Mouse (Mus musculus): Measurements from ENCODE around the gene Itgb5. TPM values are rescaled to one million over a fixed set of nuclear protein-coding genes. Genes with fewer than 3 reads are reported as not detected.

Itgb5 gene
- polyA plus RNA-seq, 1 experiment: 36.7 TPM

- no peak for DNase-seq (ENCODE audit: low read depth)
- TF ChIP-seq CTCF (IDR thresholded peaks at IDR 0.05; ENCODE audit: borderline replicate concordance, extremely low read depth, insufficient read depth, insufficient read length) (no peak), POLR2A (IDR thresholded peaks at IDR 0.05; ENCODE audit: borderline replicate concordance, extremely low read depth, insufficient read depth, insufficient read length, poor library complexity, severe bottlenecking) (no peak)
Measured at GRCm38 (mm10) chr16:33967283-33967640, 137.8 kb downstream of the Itgb5 start.

GRCm38 (mm10) chr16:33979855-33980254 lies 150.4 kb downstream of the Itgb5 start:
- TF ChIP-seq CTCF (IDR thresholded peaks at IDR 0.05; ENCODE audit: borderline replicate concordance, extremely low read depth, insufficient read depth, insufficient read length) (no peak), POLR2A (IDR thresholded peaks at IDR 0.05; ENCODE audit: borderline replicate concordance, extremely low read depth, insufficient read depth, insufficient read length, poor library complexity, severe bottlenecking) (no peak)
- DNase-seq (ENCODE audit: low read depth): no peak

- no peak for TF ChIP-seq CTCF (IDR thresholded peaks at IDR 0.05; ENCODE audit: borderline replicate concordance, extremely low read depth, insufficient read depth, insufficient read length)
- no peak for TF ChIP-seq POLR2A (IDR thresholded peaks at IDR 0.05; ENCODE audit: borderline replicate concordance, extremely low read depth, insufficient read depth, insufficient read length, poor library complexity, severe bottlenecking)
- no peak for DNase-seq (ENCODE audit: low read depth)
Measured at GRCm38 (mm10) chr16:33983712-33984111, 154.2 kb downstream of the Itgb5 start.

GRCm38 (mm10) chr16:33985372-33985771 lies 155.9 kb downstream of the Itgb5 start:
- TF ChIP-seq POLR2A (IDR thresholded peaks at IDR 0.05; ENCODE audit: borderline replicate concordance, extremely low read depth, insufficient read depth, insufficient read length, poor library complexity, severe bottlenecking) (no peak), CTCF (IDR thresholded peaks at IDR 0.05; ENCODE audit: borderline replicate concordance, extremely low read depth, insufficient read depth, insufficient read length) (no peak)
- no peak for DNase-seq (ENCODE audit: low read depth)

- TF ChIP-seq POLR2A (IDR thresholded peaks at IDR 0.05; ENCODE audit: borderline replicate concordance, extremely low read depth, insufficient read depth, insufficient read length, poor library complexity, severe bottlenecking) (no peak), CTCF (IDR thresholded peaks at IDR 0.05; ENCODE audit: borderline replicate concordance, extremely low read depth, insufficient read depth, insufficient read length) (no peak)
- DNase-seq (ENCODE audit: low read depth): no peak
Measured at GRCm38 (mm10) chr16:33986993-33987392, 157.5 kb downstream of the Itgb5 start.

- TF ChIP-seq POLR2A (IDR thresholded peaks at IDR 0.05; ENCODE audit: borderline replicate concordance, extremely low read depth, insufficient read depth, insufficient read length, poor library complexity, severe bottlenecking) (no peak), CTCF (IDR thresholded peaks at IDR 0.05; ENCODE audit: borderline replicate concordance, extremely low read depth, insufficient read depth, insufficient read length) (peak; percentile 76; the same call in 1 of the 2 replicates)
- DNase-seq (ENCODE audit: low read depth): peak; percentile 38
Measured at GRCm38 (mm10) chr16:33988358-33989012, 159.0 kb downstream of the Itgb5 start.

- TF ChIP-seq CTCF (IDR thresholded peaks at IDR 0.05; ENCODE audit: borderline replicate concordance, extremely low read depth, insufficient read depth, insufficient read length) (no peak), POLR2A (IDR thresholded peaks at IDR 0.05; ENCODE audit: borderline replicate concordance, extremely low read depth, insufficient read depth, insufficient read length, poor library complexity, severe bottlenecking) (no peak)
- no peak for DNase-seq (ENCODE audit: low read depth)
Measured at GRCm38 (mm10) chr16:33989106-33989505, 159.6 kb downstream of the Itgb5 start.

- no peak for TF ChIP-seq POLR2A (IDR thresholded peaks at IDR 0.05; ENCODE audit: borderline replicate concordance, extremely low read depth, insufficient read depth, insufficient read length, poor library complexity, severe bottlenecking)
- no peak for TF ChIP-seq CTCF (IDR thresholded peaks at IDR 0.05; ENCODE audit: borderline replicate concordance, extremely low read depth, insufficient read depth, insufficient read length)
Measured at GRCm38 (mm10) chr16:33990712-33991111, 161.2 kb downstream of the Itgb5 start.

GRCm38 (mm10) chr16:33994321-33994720 lies 164.9 kb downstream of the Itgb5 start:
- no peak for DNase-seq (ENCODE audit: low read depth)

More at GRCm38 (mm10) chr16:33990712-33991111, 161.2 kb downstream of the Itgb5 start:
- no peak for DNase-seq (ENCODE audit: low read depth)

GRCm38 (mm10) chr16:33995496-33995895 lies 166.0 kb downstream of the Itgb5 start:
- DNase-seq (ENCODE audit: low read depth): no peak
- TF ChIP-seq POLR2A (IDR thresholded peaks at IDR 0.05; ENCODE audit: borderline replicate concordance, extremely low read depth, insufficient read depth, insufficient read length, poor library complexity, severe bottlenecking): no peak
- TF ChIP-seq CTCF (IDR thresholded peaks at IDR 0.05; ENCODE audit: borderline replicate concordance, extremely low read depth, insufficient read depth, insufficient read length): no peak

More at GRCm38 (mm10) chr16:33994321-33994720, 164.9 kb downstream of the Itgb5 start:
- TF ChIP-seq POLR2A (IDR thresholded peaks at IDR 0.05; ENCODE audit: borderline replicate concordance, extremely low read depth, insufficient read depth, insufficient read length, poor library complexity, severe bottlenecking): no peak
- no peak for TF ChIP-seq CTCF (IDR thresholded peaks at IDR 0.05; ENCODE audit: borderline replicate concordance, extremely low read depth, insufficient read depth, insufficient read length)

- TF ChIP-seq POLR2A (IDR thresholded peaks at IDR 0.05; ENCODE audit: borderline replicate concordance, extremely low read depth, insufficient read depth, insufficient read length, poor library complexity, severe bottlenecking): no peak
- TF ChIP-seq CTCF (IDR thresholded peaks at IDR 0.05; ENCODE audit: borderline replicate concordance, extremely low read depth, insufficient read depth, insufficient read length): peak; percentile 82; the same call in 1 of the 2 replicates
- peak; percentile 73 for DNase-seq (ENCODE audit: low read depth)
Measured at GRCm38 (mm10) chr16:33996030-33996429, 166.6 kb downstream of the Itgb5 start.

GRCm38 (mm10) chr16:33998011-33998410 lies 168.5 kb downstream of the Itgb5 start:
- TF ChIP-seq POLR2A (IDR thresholded peaks at IDR 0.05; ENCODE audit: borderline replicate concordance, extremely low read depth, insufficient read depth, insufficient read length, poor library complexity, severe bottlenecking) (no peak), CTCF (IDR thresholded peaks at IDR 0.05; ENCODE audit: borderline replicate concordance, extremely low read depth, insufficient read depth, insufficient read length) (no peak)
- DNase-seq (ENCODE audit: low read depth): no peak

Other genes with a start within 250 kb of the Itgb5 start
- 17.4 and 23.4 TPM in 2 replicates for gene Heg1, start 145.3 kb upstream of the Itgb5 start, polyA plus RNA-seq (2012; rRNA removed)
- 0.08 and 0.19 TPM in 2 replicates for gene Muc13, start 35.6 kb upstream of the Itgb5 start, polyA plus RNA-seq (2012; rRNA removed)
- 17.6 and 18.8 TPM in 2 replicates for gene Umps, start 137.4 kb downstream of the Itgb5 start, polyA plus RNA-seq (2012; rRNA removed)

Data from brain, embryonic 14.5 days (tissue).